Mouse (Mus musculus) hindbrain, embryonic 11.5 days (tissue): Measurements from ENCODE around the gene Syt5. TPM values are rescaled to one million over a fixed set of nuclear protein-coding genes. Genes with fewer than 3 reads are reported as not detected.
"Not testable (repeated sequence)": the region's sequence is repeated elsewhere in the genome, so short reads cannot be mapped to it uniquely, and the experiment has no call there.

Experiments
- ATAC-seq: fragments of 200-750 bp; cut with Nextera tagmentation; 2 replicates; pipeline ENCODE4 v1.8.0; 2017; ENCODE audit warnings: mild to moderate bottlenecking, moderate TSS enrichment, moderate library complexity; ENCODE audit not compliant: low FRiP score
- DNase-seq: peaks from one replicate; pipeline ENCODE4 v3.0.0-alpha.2; 2015; ENCODE audit warnings: low spot score
- H3K27ac ChIP-seq: fragments of 300-500 bp; sonication (generic); 2 replicates; pipeline ENCODE4 v1.5.1; 2014; ENCODE audit warnings: mild to moderate bottlenecking, low read depth, low read length
- H3K27me3 ChIP-seq: fragments of 300-500 bp; sonication (generic); 2 replicates; pipeline ENCODE4 v1.6.1; 2014; ENCODE audit warnings: mild to moderate bottlenecking, low read length, moderate library complexity, mixed read lengths; ENCODE audit not compliant: control insufficient read depth, insufficient read depth
- H3K36me3 ChIP-seq: fragments of 300-500 bp; sonication (generic); 2 replicates; pipeline ENCODE4 v1.6.1; 2014; ENCODE audit warnings: mild to moderate bottlenecking, low read length, moderate library complexity, mixed read lengths; ENCODE audit not compliant: control insufficient read depth, insufficient read depth
- H3K4me1 ChIP-seq: fragments of 300-500 bp; sonication (generic); replicated peaks from 2 replicates; pipeline ENCODE4 v1.6.1; 2014; ENCODE audit warnings: low read length, mixed read lengths; ENCODE audit not compliant: control insufficient read depth, insufficient read depth
- H3K4me2 ChIP-seq: fragments of 300-500 bp; sonication (generic); replicated peaks from 2 replicates; pipeline ENCODE4 v1.6.1; 2014; ENCODE audit warnings: mild to moderate bottlenecking, low read depth, low read length
- H3K4me3 ChIP-seq: fragments of 300-500 bp; sonication (generic); 2 replicates; pipeline ENCODE4 v1.5.1; 2014; ENCODE audit warnings: low read depth, low read length
- H3K9ac ChIP-seq: fragments of 300-500 bp; sonication (generic); 2 replicates; pipeline ENCODE4 v1.6.1; 2014; ENCODE audit warnings: low read depth, low read length
- H3K9me3 ChIP-seq: fragments of 300-500 bp; sonication (generic); 2 replicates; pipeline ENCODE4 v1.6.1; 2016; ENCODE audit warnings: low read length; ENCODE audit not compliant: control insufficient read depth
- WGBS: fragments of 180-500 bp; shearing (Covaris S2); extraction: QIAGEN DNeasy Blood & Tissue Kit; methylation state at CpG from one replicate; pipeline ENCODE4 v1.1.7; 2014; 5-methylcytosine and 5-hydroxymethylcytosine counted together
- polyA plus RNA-seq: library from polyadenylated mRNA; unstranded; fragments of >200 nt; fragmentation: Nextera tagmentation; extraction: Ambion mirVana; gene quantifications from 2 replicates; pipeline ENCODE4 v1.2.1, GENCODE M21; 2014

The Syt5 gene
- polyA plus RNA-seq, 1 experiment from 2014 or later, result 14.3 TPM

- Histone ChIP-seq H3K9ac (peak overlapping the region; percentile 53; the same call in 1 of the 2 replicates), H3K4me2 (peak overlapping the region; percentile 79), H3K27me3 (no peaks in the 10 kb centered on the region), H3K27ac (no peak overlapping the region), H3K4me3 (peak overlapping the region; percentile 43), H3K36me3 (no peaks in the 10 kb centered on the region), H3K4me1 (no peaks in the 10 kb centered on the region; the same call in 1 of the 2 replicates), H3K9me3 (no peaks in the 10 kb centered on the region)
- WGBS, result 71% methylated on average over 15 of the region's 15 CpGs
- DNase-seq (peak; percentile 7), ATAC-seq (peak; percentile 62)
Observed at GRCm38 (mm10) chr7:4546050-4546449, 1.3 kb downstream of the Syt5 start.

- H3K9ac ChIP-seq, result no peak overlapping the region
- H3K4me2 ChIP-seq, result no peak overlapping the region
- no peaks in the 10 kb centered on the region for H3K27me3 ChIP-seq
- no peaks in the 10 kb centered on the region for H3K36me3 ChIP-seq
- no peak overlapping the region for H3K27ac ChIP-seq
- 36% methylated on average over 17 of the region's 17 CpGs for whole genome bisulfite sequencing
- H3K4me3 ChIP-seq, result no peak overlapping the region
- DNase-seq, result no peak
- no peaks in the 10 kb centered on the region for H3K9me3 ChIP-seq
- H3K4me1 ChIP-seq, result no peaks in the 10 kb centered on the region; the same call in 1 of the 2 replicates
- ATAC-seq, result no peak
Observed at GRCm38 (mm10) chr7:4542013-4542412, 5.3 kb downstream of the Syt5 start.

GRCm38 (mm10) chr7:4541344-4541743, 6.0 kb downstream of the Syt5 start:
- ATAC-seq (no peak), DNase-seq (no peak)
- Histone ChIP-seq H3K4me1 (no peaks in the 10 kb centered on the region; the same call in 1 of the 2 replicates), H3K9ac (no peak overlapping the region), H3K9me3 (no peaks in the 10 kb centered on the region), H3K27ac (no peak overlapping the region), H3K27me3 (no peaks in the 10 kb centered on the region), H3K36me3 (no peaks in the 10 kb centered on the region), H3K4me3 (no peak overlapping the region), H3K4me2 (no peak overlapping the region)
- 59% methylated on average over 5 of the region's 5 CpGs for WGBS

- Histone ChIP-seq H3K27ac (no peak overlapping the region), H3K9me3 (no peaks in the 10 kb centered on the region), H3K4me1 (no peaks in the 10 kb centered on the region), H3K9ac (no peak overlapping the region), H3K4me3 (no peak overlapping the region), H3K36me3 (no peaks in the 10 kb centered on the region), H3K27me3 (no peaks in the 10 kb centered on the region), H3K4me2 (no peak overlapping the region)
- ATAC-seq (no peak), DNase-seq (no peak)
- WGBS, result 73% methylated on average over 2 of the region's 2 CpGs
Observed at GRCm38 (mm10) chr7:4539019-4539418, 8.3 kb downstream of the Syt5 start.

- Histone ChIP-seq H3K36me3 (no peaks in the 10 kb centered on the region), H3K27ac (no peak overlapping the region), H3K9ac (no peak overlapping the region), H3K4me3 (no peak overlapping the region), H3K4me1 (no peaks in the 10 kb centered on the region), H3K27me3 (no peaks in the 10 kb centered on the region), H3K4me2 (no peak overlapping the region), H3K9me3 (no peaks in the 10 kb centered on the region)
- WGBS, result 63% methylated on average over 4 of the region's 4 CpGs
- DNase-seq, result no peak
- ATAC-seq, result no peak
Observed at GRCm38 (mm10) chr7:4537181-4537580, 10.2 kb downstream of the Syt5 start.

- Histone ChIP-seq H3K9ac (no peak overlapping the region), H3K4me1 (0 out of 2 replicates have a peak, but pooled peaks cover 2% of the 10 kb centered on the region), H3K36me3 (no peaks in the 10 kb centered on the region), H3K4me3 (no peak overlapping the region), H3K9me3 (no peaks in the 10 kb centered on the region), H3K4me2 (no peak overlapping the region), H3K27me3 (no peaks in the 10 kb centered on the region), H3K27ac (no peak overlapping the region)
- ATAC-seq, result no peak
- no peak for DNase-seq
- 86% methylated on average over 4 of the region's 4 CpGs for WGBS
Observed at GRCm38 (mm10) chr7:4536369-4536768, 11.0 kb downstream of the Syt5 start.

- H3K9ac ChIP-seq, result no peak within 1 kb of the TSS
Observed at GRCm38 (mm10) chr7:4532005-4532729, 15.2 kb downstream of the Syt5 start, which contains the start of gene Dnaaf3. Dnaaf3 (minus strand) TSS chr7:4532453.

GRCm38 (mm10) chr7:4530166-4530565, 17.2 kb downstream of the Syt5 start:
- not testable (repeated sequence) for H3K4me1 ChIP-seq, H3K27ac ChIP-seq, H3K27me3 ChIP-seq, ATAC-seq, H3K9ac ChIP-seq, H3K4me3 ChIP-seq, DNase-seq, H3K36me3 ChIP-seq, H3K9me3 ChIP-seq, H3K4me2 ChIP-seq
- WGBS, result 48% methylated on average over 7 of the region's 8 CpGs

More at GRCm38 (mm10) chr7:4532005-4532729, 15.2 kb downstream of the Syt5 start, which contains the start of gene Dnaaf3:
- H3K9me3 ChIP-seq, result no peaks in the 10 kb centered on the region
- H3K36me3 ChIP-seq, result no peaks in the 10 kb centered on the region
- DNase-seq, result peak; percentile 83
- peak; percentile 92 for ATAC-seq
- H3K27me3 ChIP-seq, result peaks cover 3% of the 10 kb centered on the region
- 0 out of 2 replicates have a peak, but pooled peaks cover 2% of the 10 kb centered on the region for H3K4me1 ChIP-seq
- H3K4me2 ChIP-seq, result peak within 1 kb of the TSS; percentile 27
- no peak within 1 kb of the TSS for H3K27ac ChIP-seq
- peak within 1 kb of the TSS; percentile 13 for H3K4me3 ChIP-seq
- WGBS, result 3% methylated on average over 28 of the region's 28 CpGs

- no peak overlapping the region for H3K27ac ChIP-seq
- H3K4me3 ChIP-seq, result no peak overlapping the region
- H3K27me3 ChIP-seq, result peaks cover 3% of the 10 kb centered on the region
- ATAC-seq, result 0 out of 2 replicates have a peak, but pooled peaks have one; percentile 4
- H3K36me3 ChIP-seq, result no peaks in the 10 kb centered on the region
- no peak overlapping the region for H3K9ac ChIP-seq
- H3K9me3 ChIP-seq, result no peaks in the 10 kb centered on the region
- H3K4me1 ChIP-seq, result 0 out of 2 replicates have a peak, but pooled peaks cover 2% of the 10 kb centered on the region
- 56% methylated on average over 18 of the region's 18 CpGs for WGBS
- no peak overlapping the region for H3K4me2 ChIP-seq
- peak; percentile 16 for DNase-seq
Observed at GRCm38 (mm10) chr7:4527302-4527689, 20.0 kb downstream of the Syt5 start.
